Mouse (Mus musculus) ES-CJ7 (cell line): ENCODE measurements around the gene Abcc5.

ENCODE experiments used
- DNase-seq: peaks from one replicate; pipeline ENCODE4 v3.0.0; 2011; ENCODE audit warnings: low read depth, low spot score

The Abcc5 gene

GRCm38 (mm10) chr16:20424226-20424663 lies 1.9 kb downstream of the Abcc5 start:
- no peak for DNase-seq

- peak; percentile 69 for DNase-seq
Measured at GRCm38 (mm10) chr16:20422938-20423730, 3.1 kb downstream of the Abcc5 start.

- no peak for DNase-seq
Measured at GRCm38 (mm10) chr16:20418054-20418453, 8.1 kb downstream of the Abcc5 start.

GRCm38 (mm10) chr16:20416262-20416661 lies 9.9 kb downstream of the Abcc5 start:
- no peak for DNase-seq

- DNase-seq: no peak
Measured at GRCm38 (mm10) chr16:20415804-20416203, 10.4 kb downstream of the Abcc5 start.

DNA sequence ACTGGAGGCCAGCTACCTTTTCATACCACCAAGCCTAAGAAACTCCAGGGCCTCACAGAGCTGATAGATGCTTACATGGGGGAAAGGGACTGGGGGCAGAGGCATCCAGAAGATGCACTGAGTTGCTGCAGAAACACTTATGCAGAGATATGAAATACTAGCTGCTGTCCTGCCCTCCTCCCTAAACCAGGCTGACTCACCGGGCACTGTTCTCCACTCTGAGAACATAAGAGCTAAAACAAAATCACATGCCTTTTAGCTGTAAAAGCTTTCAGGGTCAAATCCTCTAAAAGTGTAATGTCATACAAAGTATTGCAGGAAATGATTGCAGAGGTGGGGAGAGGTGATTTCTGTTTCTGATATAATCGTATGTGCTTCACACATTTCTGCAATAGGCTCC lies 11.0 kb downstream of the Abcc5 start:
- DNase-seq: no peak

DNA sequence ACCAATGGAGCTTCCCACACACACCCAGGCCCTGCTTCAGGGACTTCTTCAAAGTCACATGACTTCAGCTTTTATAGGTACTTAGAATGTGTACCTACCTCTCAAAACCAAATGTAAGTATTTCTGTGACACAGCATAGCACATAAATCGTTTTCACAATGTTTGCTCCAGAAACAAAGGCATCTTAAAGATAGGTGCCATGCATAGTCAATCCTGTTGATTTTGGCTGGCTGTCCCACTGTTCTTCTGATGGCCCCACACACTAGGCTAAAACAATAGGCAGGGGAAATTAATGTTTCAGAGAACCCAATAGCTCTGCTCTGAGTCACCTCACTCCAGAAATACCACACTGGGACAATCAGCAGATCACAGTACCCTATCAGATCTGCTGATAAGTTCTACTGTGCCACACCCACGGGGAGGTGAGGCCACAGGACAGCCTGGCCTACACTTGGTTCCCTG lies 12.3 kb downstream of the Abcc5 start:
- no peak for DNase-seq

DNA sequence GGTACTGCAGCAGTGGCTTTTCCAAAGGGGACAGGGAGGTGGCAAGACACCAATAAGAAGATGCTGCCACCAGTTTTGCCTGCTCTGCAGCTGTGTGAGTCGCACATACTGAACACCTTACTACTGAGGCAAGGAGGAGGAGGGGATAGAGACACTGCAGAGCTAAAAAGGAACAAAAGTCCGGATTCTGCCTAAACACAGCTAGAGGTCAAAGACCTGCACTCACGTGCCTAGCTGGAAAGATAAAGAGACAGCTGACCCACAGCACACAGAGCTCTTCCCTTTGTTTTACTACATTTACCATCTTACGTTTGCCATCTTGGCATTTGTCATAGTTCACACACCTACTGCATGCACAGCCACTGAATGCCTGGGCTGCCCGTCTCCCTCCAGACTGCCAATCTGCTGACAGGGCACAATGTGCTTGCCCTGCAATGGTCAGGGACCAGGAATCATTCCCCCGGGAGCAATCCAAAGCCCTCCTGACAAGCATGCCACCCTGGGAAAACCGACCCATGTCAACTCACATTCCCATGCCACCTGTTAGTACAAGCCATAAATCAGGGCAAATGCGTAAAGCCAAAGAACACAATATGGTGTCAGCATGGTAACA lies 14.1 kb downstream of the Abcc5 start:
- DNase-seq: no peak

DNA sequence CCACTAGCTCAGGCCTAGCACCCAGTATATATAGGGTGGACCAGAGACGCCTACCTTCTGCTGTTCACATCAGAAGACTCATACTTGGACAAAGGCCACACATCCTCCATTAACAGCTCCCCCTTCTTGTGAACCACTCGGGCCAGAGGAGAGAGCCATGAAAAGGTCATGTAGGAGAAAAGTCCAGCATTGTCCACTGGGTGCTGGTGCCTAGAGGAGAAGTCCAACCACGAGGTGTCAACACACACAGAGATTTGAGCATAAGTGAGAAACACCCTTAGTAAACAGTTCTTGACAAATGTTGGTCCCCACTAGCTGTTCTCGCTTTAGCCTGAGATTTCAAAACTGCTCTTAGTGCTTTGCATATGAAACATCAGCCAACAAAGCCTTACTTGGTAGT lies 20.9 kb downstream of the Abcc5 start:
- no peak for DNase-seq

DNA sequence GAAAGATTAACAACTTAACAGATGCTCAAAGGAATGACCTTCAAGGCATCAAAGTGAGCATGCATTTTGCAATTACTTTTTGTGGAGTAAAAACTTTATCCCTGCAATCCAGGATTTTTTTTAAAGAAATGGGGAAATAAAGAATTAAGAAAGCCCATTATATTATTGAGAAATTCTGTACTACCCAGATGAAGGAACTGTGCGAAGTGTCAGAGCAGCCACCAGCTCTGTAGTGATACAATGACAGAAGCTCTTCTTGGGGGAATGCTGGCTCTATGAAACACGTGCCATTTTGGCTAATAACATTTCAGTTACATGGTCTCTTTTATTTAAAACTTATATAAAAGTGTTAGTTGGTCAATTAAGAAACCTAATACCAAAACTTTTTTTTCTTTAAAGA lies 22.9 kb downstream of the Abcc5 start:
- DNase-seq: no peak

DNA sequence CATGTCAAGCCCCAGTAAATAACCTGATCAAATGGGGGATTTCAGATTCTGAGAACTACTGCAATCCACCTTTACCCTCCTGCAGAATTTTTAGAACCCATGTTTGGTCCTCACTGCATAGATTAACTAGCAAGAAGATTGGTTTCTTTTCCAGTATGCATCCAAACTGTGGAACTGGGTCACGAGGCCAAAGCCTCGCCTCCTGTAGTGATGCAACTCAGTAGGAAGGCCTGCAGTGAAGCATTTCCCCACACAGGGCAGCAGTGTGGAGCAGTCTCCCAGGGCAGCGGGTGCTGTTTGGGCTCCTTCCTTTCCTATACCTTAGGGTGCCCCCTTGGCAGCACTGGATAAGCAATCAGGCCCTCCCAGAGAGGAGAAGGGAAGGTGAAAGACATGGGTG lies 24.6 kb downstream of the Abcc5 start:
- no peak for DNase-seq

- no peak for DNase-seq
Measured at GRCm38 (mm10) chr16:20400707-20401591, 25.2 kb downstream of the Abcc5 start.

DNA sequence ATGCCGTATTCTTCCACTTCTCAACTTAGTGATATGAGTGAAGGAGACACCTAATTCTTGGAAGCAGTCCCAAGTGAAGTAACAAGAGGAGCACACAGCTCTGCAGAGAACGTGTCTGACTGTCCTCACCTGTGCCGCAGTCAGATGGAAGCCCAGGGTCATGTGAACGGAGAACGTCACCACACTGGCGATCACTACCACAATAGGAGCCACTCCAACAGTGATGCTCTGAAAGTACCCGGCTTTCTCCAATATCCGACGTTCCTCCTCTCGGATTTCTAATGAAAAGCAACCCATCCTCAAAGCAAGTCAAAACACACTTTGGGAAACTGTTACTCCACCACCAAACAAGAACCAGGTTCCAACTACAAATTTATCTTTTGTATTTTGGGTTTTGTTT lies 29.3 kb downstream of the Abcc5 start:
- DNase-seq: no peak

DNA sequence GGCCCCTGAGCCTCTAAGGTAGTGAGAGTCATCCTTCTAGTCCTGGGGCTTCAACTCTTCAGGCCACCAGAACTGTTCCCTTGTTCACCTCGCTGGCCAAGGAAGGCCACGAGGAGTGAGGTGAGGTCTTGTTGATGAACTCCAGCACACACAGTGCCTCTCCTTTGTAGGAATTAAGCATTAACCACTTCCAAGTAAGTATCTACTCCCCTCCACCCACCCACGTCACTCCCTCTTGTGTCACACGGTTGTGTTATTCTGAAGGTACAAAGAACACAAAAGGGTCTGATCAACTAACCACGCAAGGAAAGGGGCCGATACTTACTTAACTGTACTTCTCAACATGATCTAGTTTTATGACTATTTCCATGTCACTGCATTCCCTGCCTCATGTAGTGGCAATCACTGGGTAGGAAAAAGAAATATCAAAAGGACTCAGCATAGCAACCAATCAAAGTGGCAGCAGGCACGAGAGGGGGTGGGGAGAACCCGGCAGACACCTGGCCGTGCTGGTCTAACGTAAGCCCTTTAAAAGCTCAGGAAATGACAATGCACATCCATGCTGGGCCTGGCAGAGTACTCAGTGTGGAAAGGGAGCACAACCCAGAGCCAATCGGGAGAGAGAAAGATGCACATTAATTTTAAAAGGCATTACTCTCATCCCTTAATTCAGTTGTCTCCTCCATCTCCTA lies 30.8 kb downstream of the Abcc5 start:
- no peak for DNase-seq

DNA sequence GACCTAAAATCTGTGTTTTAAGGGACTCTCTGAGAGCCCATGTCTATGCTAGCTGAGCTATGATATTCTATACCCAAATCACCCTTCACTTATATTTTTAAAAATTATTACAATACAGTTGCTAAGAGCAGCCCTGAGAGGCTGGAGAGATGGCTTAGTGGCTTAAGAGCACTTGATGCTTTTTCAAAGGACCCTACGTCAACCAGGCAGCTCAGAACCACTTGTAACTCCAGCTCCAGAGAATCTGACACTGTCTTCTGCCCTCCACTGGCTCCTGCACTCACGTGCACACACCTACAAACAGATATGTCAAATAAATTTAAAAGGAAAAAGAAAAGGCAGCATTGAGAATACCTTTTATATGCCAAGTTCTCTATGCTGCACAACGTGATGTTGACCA lies 34.4 kb downstream of the Abcc5 start:
- DNase-seq: no peak

GRCm38 (mm10) chr16:20390233-20390632 lies 36.0 kb downstream of the Abcc5 start:
- peak; percentile 66 for DNase-seq

DNA sequence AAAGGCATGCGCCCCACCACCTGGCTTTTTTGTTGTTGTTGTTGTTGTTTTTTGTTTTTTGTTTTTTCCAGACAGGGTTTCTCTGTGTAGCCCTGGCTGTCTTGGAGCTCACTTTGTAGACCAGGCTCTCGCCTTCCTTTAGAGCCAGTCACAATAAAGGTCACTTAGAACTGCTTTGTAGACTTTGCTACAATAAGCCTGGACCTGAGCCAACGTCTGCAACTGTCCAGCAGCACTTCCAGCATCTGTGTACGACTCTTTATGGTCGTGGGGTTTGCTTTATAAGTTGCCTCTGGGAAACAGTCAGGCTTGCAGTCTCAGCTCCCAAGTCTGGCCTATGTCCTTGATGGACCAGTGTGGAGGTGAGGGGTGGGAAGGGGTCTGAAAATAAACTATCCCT lies 45.2 kb downstream of the Abcc5 start:
- no peak for DNase-seq

DNA sequence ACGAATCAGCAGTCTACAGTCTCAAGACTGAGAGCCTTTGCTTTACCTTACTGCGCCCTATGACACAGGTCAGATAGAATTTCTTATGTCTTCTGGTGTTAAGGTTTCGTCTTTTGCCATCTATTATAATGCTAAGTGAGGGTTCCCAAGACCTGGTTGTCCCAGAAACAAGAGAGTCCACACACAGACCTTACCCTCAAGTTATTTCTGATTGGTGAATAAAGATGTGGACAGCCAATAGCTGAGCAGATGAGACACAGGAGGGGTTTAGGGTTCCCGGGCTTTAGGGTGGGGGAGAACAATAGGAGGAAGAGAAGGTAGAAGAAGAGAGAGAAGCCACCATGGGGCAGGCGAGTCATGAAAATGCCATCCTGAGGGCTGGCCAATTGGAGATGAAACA lies 50.9 kb downstream of the Abcc5 start:
- DNase-seq: peak; percentile 75

GRCm38 (mm10) chr16:20371731-20372130 lies 54.5 kb downstream of the Abcc5 start:
- DNase-seq: peak; percentile 55

- peak; percentile 41 for DNase-seq
Measured at GRCm38 (mm10) chr16:20368221-20368620, 58.0 kb downstream of the Abcc5 start.

GRCm38 (mm10) chr16:20362121-20362520 lies 64.1 kb downstream of the Abcc5 start:
- DNase-seq: peak; percentile 80

DNA sequence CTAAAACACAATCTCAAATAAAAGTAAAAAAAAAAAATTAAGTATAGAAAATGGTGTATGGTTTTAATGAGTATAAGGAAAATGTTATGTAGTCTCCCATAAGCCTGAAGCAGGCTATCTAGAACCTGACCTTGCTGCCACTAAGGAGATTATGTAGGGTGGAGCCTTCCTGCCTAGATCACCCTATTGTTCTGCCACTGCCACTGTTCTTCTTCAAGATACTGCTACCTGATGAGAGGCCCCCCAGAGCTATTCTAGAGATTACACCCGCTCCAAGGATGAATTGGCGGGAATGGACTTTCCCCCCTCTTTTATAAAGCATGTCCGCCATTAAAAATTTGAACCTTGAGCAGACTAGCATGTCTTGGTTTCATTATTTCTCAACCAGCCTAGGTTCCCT lies 64.7 kb downstream of the Abcc5 start:
- DNase-seq: peak; percentile 68
